Comparison of ENCODE assay signal across 8 mouse cellular contexts in the genomic region with DNA sequence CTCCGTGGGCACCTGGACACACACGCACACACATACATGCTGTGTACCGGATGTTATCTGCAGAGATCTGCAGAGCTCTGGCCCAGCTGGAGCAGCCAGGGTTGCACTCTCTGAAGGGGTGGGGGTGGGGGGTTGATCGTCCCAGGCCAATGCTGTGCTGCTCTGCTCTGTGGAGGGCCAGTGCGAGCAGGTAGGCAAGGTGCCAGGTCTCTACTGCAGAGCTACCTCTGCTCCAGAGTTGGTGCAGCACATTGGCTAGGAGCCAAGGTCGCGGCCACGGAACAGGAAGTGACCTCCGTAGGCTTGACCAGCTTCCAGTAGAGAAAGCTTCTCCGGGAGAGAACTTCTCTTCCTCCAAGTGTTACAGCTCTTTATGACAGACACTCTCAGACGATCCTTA. TPM values are rescaled to one million over a fixed set of nuclear protein-coding genes. Genes with fewer than 3 reads are reported as not detected.
DNase-seq lines count a peak whose midpoint lies in the region; ATAC-seq and TF ChIP-seq lines count a peak whose summit lies in the region.

No protein-coding gene starts in this region.

- no peak for TF ChIP-seq CTCF in Patski (IDR thresholded peaks at IDR 0.05)

- in situ Hi-C loops in Patski (cut with MboI; ENCODE audit: low pct_unique_long_range_greater_than_20kb): no loop called here

- ATAC-seq in Patski: peak; percentile 68
- ATAC-seq in lung, embryonic 16.5 days (ENCODE audit: low read depth): peak; percentile 73
- ATAC-seq in stomach, embryonic 15.5 days (ENCODE audit: insufficient read depth, low FRiP score, low read depth): peak; percentile 82

- no peaks in the 10 kb centered on the region for H3K36me3 ChIP-seq in lung, embryonic 16.5 days (ENCODE audit: control insufficient read depth, insufficient read depth, low read length)
- no peaks in the 10 kb centered on the region for H3K36me3 ChIP-seq in stomach, embryonic 15.5 days
- H3K36me3 ChIP-seq in midbrain, embryonic 10.5 days: no peaks in the 10 kb centered on the region

- peak overlapping the region; percentile 30 for H3K9ac ChIP-seq in lung, embryonic 16.5 days (ENCODE audit: low read length)
- no peak overlapping the region for H3K9ac ChIP-seq in stomach, embryonic 15.5 days

- peak; percentile 40 to 45 for DNase-seq in B cell, adult 2 months
- peak; percentile 7 for DNase-seq in Patski (ENCODE audit: low read depth, low spot score)
- DNase-seq in gastrocnemius, postnatal 4 days (ENCODE audit: low spot score in 2 of 2): peak; percentile 53 to 73
- DNase-seq in kidney, adult 8-10 months: peak; percentile 93
- no peak for DNase-seq in layer of hippocampus, postnatal 25 days (ENCODE audit: extremely low spot score in 1 of 2, low spot score in 1 of 2)
- no peak for DNase-seq in midbrain, embryonic 10.5 days (ENCODE audit: low spot score)

- H3K4me1 ChIP-seq in lung, embryonic 16.5 days (replicated peaks; ENCODE audit: control insufficient read depth, insufficient read depth, low read length): peaks cover 47% of the 10 kb centered on the region
- H3K4me1 ChIP-seq in stomach, embryonic 15.5 days: peaks cover 14% of the 10 kb centered on the region
- H3K4me1 ChIP-seq in midbrain, embryonic 10.5 days: peaks cover 13% of the 10 kb centered on the region

- H3K4me2 ChIP-seq in lung, embryonic 16.5 days (ENCODE audit: low read depth, low read length): peak overlapping the region; percentile 38
- peak overlapping the region; percentile 29 for H3K4me2 ChIP-seq in stomach, embryonic 15.5 days

- no peaks in the 10 kb centered on the region for H3K27me3 ChIP-seq in Patski
- H3K27me3 ChIP-seq in lung, embryonic 16.5 days (ENCODE audit: control insufficient read depth, insufficient read depth, low read depth, low read length): no peaks in the 10 kb centered on the region
- H3K27me3 ChIP-seq in stomach, embryonic 15.5 days (replicated peaks): no peaks in the 10 kb centered on the region
- H3K27me3 ChIP-seq in midbrain, embryonic 10.5 days (ENCODE audit: low read depth, poor library complexity, severe bottlenecking): no peaks in the 10 kb centered on the region

- H3K4me3 ChIP-seq in lung, embryonic 16.5 days (ENCODE audit: low read length): no peak overlapping the region
- no peak overlapping the region; the same call in 1 of the 2 replicates for H3K4me3 ChIP-seq in stomach, embryonic 15.5 days (replicated peaks)
- no peak overlapping the region for H3K4me3 ChIP-seq in midbrain, embryonic 10.5 days

- H3K9me3 ChIP-seq in lung, embryonic 16.5 days (ENCODE audit: control insufficient read depth, low read length): no peaks in the 10 kb centered on the region
- no peaks in the 10 kb centered on the region for H3K9me3 ChIP-seq in stomach, embryonic 15.5 days
- no peaks in the 10 kb centered on the region for H3K9me3 ChIP-seq in midbrain, embryonic 10.5 days (replicated peaks)

- WGBS in lung, embryonic 16.5 days: 10% methylated on average over 11 of the region's 11 CpGs
- 18% methylated on average over 11 of the region's 11 CpGs for WGBS in stomach, embryonic 15.5 days
- 62% methylated on average over 11 of the region's 11 CpGs for WGBS in midbrain, embryonic 10.5 days

- POLR2A ChIA-PET in Patski (lab: Charles Lee): interaction anchor here (0.7 to 1.0 kb wide), 2 partner anchors 33 to 34 kb away, joined by 3 to 4 read pairs; a partner anchor contains a TSS

- H3K27ac ChIP-seq in lung, embryonic 16.5 days (ENCODE audit: low read length): peak overlapping the region; percentile 66
- peak overlapping the region; percentile 75 for H3K27ac ChIP-seq in stomach, embryonic 15.5 days
- H3K27ac ChIP-seq in midbrain, embryonic 10.5 days (replicated peaks): no peak overlapping the region

- CTCF ChIA-PET in Patski (lab: Charles Lee): interaction anchor here (0.9 to 1.3 kb wide), 5 partner anchors 9 to 38 kb away, joined by 3 to 4 read pairs (median 3); no protein-coding TSS in a partner anchor

RNA-seq across cellular contexts. Expression of a gene that starts 12.5 kb away (rescaled TPM):
- polyA plus RNA-seq in Patski (2021): 66.6 TPM
- total RNA-seq in gastrocnemius, postnatal 4 days (2021): 10 to 100 TPM; 41.8 to 43.6 TPM
- polyA plus RNA-seq in lung, embryonic 16.5 days (2015; fragmentation: Nextera tagmentation; extraction: Ambion mirVana): 252 TPM in 2 replicates
- 139 and 155 TPM in 2 replicates for polyA plus RNA-seq in stomach, embryonic 15.5 days (2015; fragmentation: Nextera tagmentation; extraction: Ambion mirVana)
- total RNA-seq in layer of hippocampus, postnatal 25 days (2021): 10 to 100 TPM; 21.4 to 23.5 TPM
- polyA plus RNA-seq in midbrain, embryonic 10.5 days (2016; fragmentation: Nextera tagmentation; extraction: Ambion mirVana): 89.2 and 93.2 TPM in 2 replicates

RNA-seq across cellular contexts. Expression of a gene that starts 33.9 kb away (rescaled TPM):
- polyA plus RNA-seq in Patski (2021): 28.9 TPM
- 1 to 10 TPM; 9.0 to 9.2 TPM for total RNA-seq in gastrocnemius, postnatal 4 days (2021)
- polyA plus RNA-seq in lung, embryonic 16.5 days (2015; fragmentation: Nextera tagmentation; extraction: Ambion mirVana): 30.6 and 32.7 TPM in 2 replicates
- 22.2 and 22.9 TPM in 2 replicates for polyA plus RNA-seq in stomach, embryonic 15.5 days (2015; fragmentation: Nextera tagmentation; extraction: Ambion mirVana)
- total RNA-seq in layer of hippocampus, postnatal 25 days (2021): 10 to 100 TPM; 15.3 to 15.4 TPM
- 21.7 and 24.1 TPM in 2 replicates for polyA plus RNA-seq in midbrain, embryonic 10.5 days (2016; fragmentation: Nextera tagmentation; extraction: Ambion mirVana)

Comparison
In these comparisons a context has a peak if more than half of its experiments do, and no peak if none do; other contexts are left out.
1. DNase-seq: peak in B cell, adult 2 months (2 of 2), Patski (single experiment), gastrocnemius, postnatal 4 days (2 of 2) and kidney, adult 8-10 months (2 of 2); none in layer of hippocampus, postnatal 25 days (0 of 2) and midbrain, embryonic 10.5 days (single experiment).
2. Peak in every context shown above with its lines, with median percentiles within 50 percentile points of each other: ATAC-seq.